Mouse (Mus musculus) frontal cortex, adult 2 months (tissue): ENCODE results near the gene Klf13. TPM values are rescaled to one million over a fixed set of nuclear protein-coding genes. Genes with fewer than 3 reads are reported as not detected.

Experiments used
- DNase-seq, 2 experiments: peaks; one replicate each; pipeline ENCODE4 v3.0.0; 2022; ENCODE audit warnings: low spot score in 1 of 2; ENCODE audit errors: extremely low spot score in 1 of 2
- polyA plus RNA-seq: library from polyadenylated mRNA; depleted of rRNA; stranded (reverse); fragments of >200 nt; gene quantifications from 2 replicates; pipeline ENCODE4 v1.2.3, GENCODE M21; 2012

Gene Klf13
- polyA plus RNA-seq, 1 experiment: 57.6 TPM

GRCm38 (mm10) chr7:63891488-63892075, 47.1 kb downstream of the Klf13 start:
- DNase-seq: no peak

GRCm38 (mm10) chr7:63889116-63889975, 49.4 kb downstream of the Klf13 start:
- DNase-seq: no peak

- no peak for DNase-seq
Observed at GRCm38 (mm10) chr7:63888674-63889073, 50.0 kb downstream of the Klf13 start.

GRCm38 (mm10) chr7:63887602-63888123, 51.1 kb downstream of the Klf13 start:
- DNase-seq: no peak

GRCm38 (mm10) chr7:63887034-63887551, 51.6 kb downstream of the Klf13 start:
- no peak for DNase-seq

- DNase-seq: no peak
Observed at GRCm38 (mm10) chr7:63885025-63885424, 53.7 kb downstream of the Klf13 start.

- DNase-seq: no peak
Observed at GRCm38 (mm10) chr7:63882739-63883138, 56.0 kb downstream of the Klf13 start.

- peak in 1 of 2 experiments; percentile 57 for DNase-seq
Observed at GRCm38 (mm10) chr7:63879583-63879982, 59.1 kb downstream of the Klf13 start.

- DNase-seq: no peak
Observed at GRCm38 (mm10) chr7:63877610-63878009, 61.1 kb downstream of the Klf13 start.

GRCm38 (mm10) chr7:63876640-63877039, 62.1 kb downstream of the Klf13 start:
- DNase-seq: no peak

- DNase-seq: no peak
Observed at GRCm38 (mm10) chr7:63875686-63876085, 63.0 kb downstream of the Klf13 start.

GRCm38 (mm10) chr7:63873880-63874279, 64.8 kb downstream of the Klf13 start:
- no peak for DNase-seq

GRCm38 (mm10) chr7:63871698-63872097, 67.0 kb downstream of the Klf13 start:
- no peak for DNase-seq

GRCm38 (mm10) chr7:63868356-63868918, 70.3 kb downstream of the Klf13 start:
- DNase-seq: no peak

GRCm38 (mm10) chr7:63865911-63866310, 72.8 kb downstream of the Klf13 start:
- DNase-seq: no peak

- DNase-seq: no peak
Observed at GRCm38 (mm10) chr7:63863046-63863445, 75.7 kb downstream of the Klf13 start.

- no peak for DNase-seq
Observed at GRCm38 (mm10) chr7:63861123-63861522, 77.6 kb downstream of the Klf13 start.

- peak; percentile 74 to 93 for DNase-seq
Observed at GRCm38 (mm10) chr7:63858571-63859152, 80.1 kb downstream of the Klf13 start.

- DNase-seq: no peak
Observed at GRCm38 (mm10) chr7:63857771-63858417, 80.8 kb downstream of the Klf13 start.

GRCm38 (mm10) chr7:63855283-63855682, 83.4 kb downstream of the Klf13 start:
- DNase-seq: peak; percentile 33 to 69
